ENCODE assay signal across 8 mouse cellular contexts in genomic region chr12:112329701-112330301, GRCm38 (mm10).
DNase-seq lines count a peak whose midpoint lies in the region; ATAC-seq and TF ChIP-seq lines count a peak whose summit lies in the region.

No protein-coding gene starts in this region.

- no peak for ATAC-seq in heart, embryonic 14.5 days (ENCODE audit: insufficient number of reproducible peaks, insufficient read depth, low FRiP score, low read depth)
- ATAC-seq in monocyte, adult 5-6 weeks (replicated peaks; ENCODE audit: insufficient number of reproducible peaks, low FRiP score, low TSS enrichment, poor library complexity, severe bottlenecking) = no peak

- WGBS in heart, embryonic 14.5 days = 16% methylated on average over 18 of the region's 18 CpGs
- 13% methylated on average over 18 of the region's 18 CpGs for WGBS in olfactory bulb, adult 2 months

- TF ChIP-seq POLR2A in olfactory bulb, adult 2 months (IDR thresholded peaks at IDR 0.05; ENCODE audit: insufficient read depth, low read depth, low read length) = no peak

- H3K4me1 ChIP-seq in heart, embryonic 14.5 days (ENCODE audit: control insufficient read depth in 2 of 2, insufficient read depth in 2 of 2, low read length in 2 of 2) = peaks cover 5 to 14% of the 10 kb centered on the region in 2 experiments
- H3K4me1 ChIP-seq in olfactory bulb, adult 2 months (ENCODE audit: control insufficient read depth, insufficient read depth, low read length) = peaks cover 63% of the 10 kb centered on the region

- no peaks in the 10 kb centered on the region for H3K36me3 ChIP-seq in heart, embryonic 14.5 days (ENCODE audit: control insufficient read depth, insufficient read depth, low read length)

- H3K9me3 ChIP-seq in heart, embryonic 14.5 days (ENCODE audit: control insufficient read depth, low read length) = no peaks in the 10 kb centered on the region

- no peak for DNase-seq in heart, adult 9 months (ENCODE audit: low spot score in 2 of 2)
- DNase-seq in frontal cortex, adult 2 months (ENCODE audit: extremely low spot score in 1 of 2, low spot score in 1 of 2) = peak; percentile 77 to 91
- DNase-seq in left cerebral cortex, adult 8-10 months (ENCODE audit: low spot score in 2 of 2) = peak; percentile 58 to 85
- no peak for DNase-seq in ovary, postnatal 36 days (ENCODE audit: low spot score)
- DNase-seq in thymus, postnatal 4 days = no peak

- H3K4me2 ChIP-seq in heart, embryonic 14.5 days (ENCODE audit: low read length) = peak overlapping the region; percentile 34

- 0 out of 2 replicates have a peak, but pooled peaks cover 3% of the 10 kb centered on the region for H3K27me3 ChIP-seq in heart, embryonic 14.5 days (ENCODE audit: control insufficient read depth, insufficient read depth, low read length)

- H3K4me3 ChIP-seq in heart, embryonic 14.5 days (ENCODE audit: control insufficient read depth in 1 of 2, insufficient read depth in 1 of 2, low read depth in 1 of 2, low read length in 2 of 2) = no peak overlapping the region
- no peak overlapping the region for H3K4me3 ChIP-seq in olfactory bulb, adult 2 months (ENCODE audit: insufficient read depth, low read depth, low read length)

- no peak for TF ChIP-seq CTCF in olfactory bulb, adult 2 months (IDR thresholded peaks at IDR 0.05; ENCODE audit: insufficient read depth, low read depth, low read length)

- no peak overlapping the region for H3K9ac ChIP-seq in heart, embryonic 14.5 days (ENCODE audit: low read length)

- no peak overlapping the region for H3K27ac ChIP-seq in heart, embryonic 14.5 days (replicated peaks in 1 of 2; ENCODE audit: control insufficient read depth in 1 of 2, insufficient read depth in 1 of 2, low read depth in 2 of 2, low read length in 2 of 2)
- H3K27ac ChIP-seq in olfactory bulb, adult 2 months (ENCODE audit: insufficient read depth, low read depth, low read length) = peak overlapping the region; percentile 90

Comparison
In these comparisons a context has a peak if more than half of its experiments do, and no peak if none do; other contexts are left out.
1. DNase-seq: peak in frontal cortex, adult 2 months (2 of 2) and left cerebral cortex, adult 8-10 months (2 of 2); none in heart, adult 9 months (0 of 2), ovary, postnatal 36 days (single experiment) and thymus, postnatal 4 days (single experiment).